Mouse (Mus musculus) layer of hippocampus, adult 2 months (tissue): ENCODE measurements around the gene Stxbp4. TPM values are rescaled to one million over a fixed set of nuclear protein-coding genes. Genes with fewer than 3 reads are reported as not detected.
A peak's percentile ranks its signal among the peaks of the same experiment; 100 is the strongest.

ENCODE experiments used
- DNase-seq, 2 experiments: peaks; one replicate each; pipeline ENCODE4 v3.0.0; 2022; ENCODE audit warnings: low spot score in 2 of 2
- H3K27ac ChIP-seq: fragments of 200-600 bp; 2 replicates; pipeline ENCODE4 v1.8.1; 2022
- H3K4me3 ChIP-seq: fragments of 200-600 bp; 2 replicates; pipeline ENCODE4 v1.8.1; 2022; ENCODE audit warnings: mild to moderate bottlenecking
- CTCF ChIP-seq: fragments of 200-600 bp; conservative IDR thresholded peaks from 2 replicates; pipeline ENCODE4 v1.8.1; 2022; ENCODE audit warnings: antibody characterized with exemption, mild to moderate bottlenecking, moderate library complexity
- total RNA-seq, 2 experiments: library from RNA; stranded (reverse); gene quantifications; 2 replicates each; pipeline ENCODE4 v1.2.3; 2021

Gene Stxbp4
- total RNA-seq, 2 experiments from 2014 or later: 12.0 to 16.1 TPM

DNA sequence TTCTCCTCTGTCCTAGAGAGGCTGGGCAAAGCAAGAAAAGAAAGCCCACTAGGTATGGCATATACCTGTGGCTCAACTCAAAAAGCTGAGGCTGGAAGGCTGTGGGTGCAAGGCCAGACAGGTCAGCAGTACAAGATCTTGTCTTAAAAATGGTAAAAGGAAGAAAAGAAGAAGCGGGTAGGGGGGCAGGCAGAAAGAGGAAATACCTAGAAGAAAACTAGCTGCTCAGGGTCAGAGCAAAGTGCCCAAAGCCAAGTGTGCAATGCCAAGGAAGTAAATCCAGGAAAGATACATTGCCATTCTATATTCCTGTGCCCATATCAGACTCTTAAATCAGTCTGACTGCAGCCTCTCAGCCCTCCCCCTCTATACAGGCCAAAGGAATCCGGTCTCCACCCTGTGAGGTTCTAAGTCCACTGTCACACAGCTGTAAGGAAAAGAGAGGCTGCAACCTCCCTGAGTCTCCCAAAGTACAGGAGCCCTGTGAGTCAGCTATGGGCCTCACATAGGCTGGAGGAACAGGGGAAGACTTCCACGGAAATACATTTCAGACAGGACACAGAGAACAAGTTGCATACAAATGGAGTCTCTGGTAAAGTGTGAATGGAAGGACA lies 28.4 kb upstream of the Stxbp4 start:
- Histone ChIP-seq H3K27ac (peak overlapping the region; percentile 78), H3K4me3 (no peak overlapping the region)
- no peak for DNase-seq
- TF ChIP-seq CTCF: no peak

DNA sequence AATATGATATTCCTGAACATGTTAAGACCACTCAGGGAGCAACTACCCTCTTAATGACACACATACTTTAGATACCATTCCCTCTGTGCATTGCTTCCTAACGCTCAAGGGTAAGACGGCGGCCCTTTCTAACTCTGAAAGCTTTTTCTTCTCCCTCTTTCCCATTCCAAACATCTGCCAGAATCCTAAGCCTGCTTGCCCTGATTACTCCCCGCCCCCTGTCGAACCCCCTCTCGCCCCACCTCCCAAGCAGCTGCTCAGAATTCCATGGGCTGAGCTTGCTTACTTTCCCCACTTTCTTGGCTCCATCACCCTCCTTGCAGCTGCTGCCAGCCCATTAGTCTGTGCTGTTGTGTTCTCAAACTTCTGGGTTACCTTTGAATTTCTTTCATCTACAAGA lies 27.3 kb upstream of the Stxbp4 start:
- DNase-seq: peak; percentile 46 to 69
- no peak overlapping the region for H3K4me3 ChIP-seq
- TF ChIP-seq CTCF: no peak
- H3K27ac ChIP-seq: peak overlapping the region; percentile 78

DNA sequence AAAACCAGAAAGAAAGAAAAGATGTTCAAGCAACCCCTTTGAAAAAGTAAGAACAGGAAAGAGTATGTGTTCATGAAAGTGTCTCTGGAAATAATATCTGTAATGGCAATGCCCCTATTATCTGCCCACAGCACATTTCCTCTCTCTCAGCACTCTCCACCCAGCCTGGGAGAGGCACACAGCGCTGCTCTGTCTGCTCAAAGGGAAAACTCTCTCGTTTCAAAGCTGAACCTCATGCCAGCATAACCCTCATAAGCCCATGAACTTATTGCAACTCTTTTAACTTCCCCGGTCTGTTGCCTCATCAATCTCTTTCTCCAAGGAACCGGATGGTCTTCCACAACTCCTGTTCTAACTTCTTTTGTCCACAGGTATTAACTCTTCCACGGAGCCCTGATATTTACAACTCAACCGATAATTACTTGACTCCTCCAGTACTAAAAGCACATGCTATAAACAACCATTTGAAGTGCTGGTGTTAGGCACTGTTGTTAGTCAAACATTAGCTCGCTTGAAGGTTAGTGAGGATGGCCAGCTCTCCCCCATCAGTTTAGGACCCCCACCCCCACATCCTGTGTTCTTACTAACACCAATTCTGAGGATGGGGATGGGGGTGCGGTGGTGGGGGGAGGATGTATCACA lies 26.6 kb upstream of the Stxbp4 start:
- Histone ChIP-seq H3K4me3 (no peak overlapping the region), H3K27ac (peak overlapping the region; percentile 78)
- TF ChIP-seq CTCF: no peak
- no peak for DNase-seq

DNA sequence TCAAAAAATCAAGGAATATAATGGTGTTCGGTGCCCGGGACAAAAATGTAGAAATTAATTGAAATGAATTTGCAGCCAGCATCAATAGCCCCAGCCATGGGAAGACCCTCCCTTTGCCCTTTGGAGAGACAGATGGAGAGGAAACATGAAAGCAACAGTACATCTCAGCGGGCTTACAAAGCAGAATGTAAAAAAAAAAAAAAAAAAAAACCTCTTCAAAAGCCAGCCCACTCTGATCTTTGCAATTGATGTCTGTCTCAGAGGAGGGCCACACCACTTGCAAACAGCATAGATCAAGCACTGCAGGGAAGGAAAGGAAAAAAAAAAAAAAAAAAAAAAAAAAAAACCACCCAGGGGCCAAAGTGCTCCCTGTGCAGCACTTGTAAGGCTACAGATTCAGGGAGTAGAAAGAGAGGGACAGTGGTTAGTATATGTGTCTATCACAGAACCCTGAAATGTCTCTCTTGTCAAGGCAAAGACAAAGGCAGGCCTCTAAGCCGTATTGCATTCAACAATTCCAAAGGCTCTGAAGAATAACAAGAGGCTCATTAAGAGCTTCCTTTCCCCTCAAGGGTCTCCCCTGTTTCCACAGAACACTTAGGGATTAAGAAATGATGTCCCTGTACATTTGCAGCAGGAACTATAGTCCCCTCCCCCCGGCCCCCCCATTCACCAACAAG lies 25.9 kb upstream of the Stxbp4 start:
- no peak for DNase-seq
- TF ChIP-seq CTCF: no peak

DNA sequence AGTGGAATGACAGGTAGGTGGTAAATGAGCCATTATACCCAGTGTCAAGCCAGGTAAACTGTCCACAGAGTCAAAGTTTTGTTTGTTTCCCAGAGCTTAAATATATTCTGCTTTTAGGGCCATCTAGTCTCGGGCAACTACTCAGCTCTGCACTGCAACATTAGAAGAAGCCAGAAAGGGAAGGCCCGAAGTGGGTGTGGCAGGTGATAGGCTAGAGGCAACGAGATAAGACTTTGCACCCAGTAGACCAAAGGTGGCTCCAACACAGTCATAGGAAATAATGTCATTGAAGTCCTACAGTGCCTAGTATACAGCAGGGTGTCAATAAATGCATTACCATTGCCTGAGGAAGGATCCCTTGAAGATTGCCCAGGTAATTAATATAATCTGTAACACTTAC lies 25.2 kb upstream of the Stxbp4 start:
- Histone ChIP-seq H3K27ac (peak overlapping the region; percentile 78), H3K4me3 (no peak overlapping the region)
- no peak for DNase-seq
- TF ChIP-seq CTCF: no peak

More for the DNA sequence above, 25.9 kb upstream of the Stxbp4 start:
- no peak overlapping the region for H3K4me3 ChIP-seq
- peak overlapping the region; percentile 78 for H3K27ac ChIP-seq

DNA sequence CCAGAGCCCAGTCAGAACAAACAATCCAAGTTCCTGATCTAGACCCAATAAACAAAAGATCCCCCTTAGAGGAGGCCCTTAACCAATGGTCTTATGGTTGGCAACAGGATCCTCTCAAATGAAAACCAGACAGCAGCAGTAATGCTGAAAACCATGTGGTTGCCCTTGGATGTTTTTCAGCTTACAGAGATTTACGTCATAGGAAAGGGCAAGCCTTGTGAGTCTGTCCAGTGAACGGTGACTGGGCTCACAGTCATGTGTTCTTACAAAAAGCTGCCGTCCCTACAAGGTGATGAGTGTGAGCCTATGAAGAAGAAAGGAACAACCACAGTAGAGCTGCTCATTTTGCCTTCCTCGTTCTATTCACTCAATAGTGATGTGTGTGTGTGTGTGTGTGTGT lies 22.8 kb upstream of the Stxbp4 start:
- Histone ChIP-seq H3K4me3 (no peak overlapping the region), H3K27ac (no peak overlapping the region)
- no peak for DNase-seq
- TF ChIP-seq CTCF: no peak

DNA sequence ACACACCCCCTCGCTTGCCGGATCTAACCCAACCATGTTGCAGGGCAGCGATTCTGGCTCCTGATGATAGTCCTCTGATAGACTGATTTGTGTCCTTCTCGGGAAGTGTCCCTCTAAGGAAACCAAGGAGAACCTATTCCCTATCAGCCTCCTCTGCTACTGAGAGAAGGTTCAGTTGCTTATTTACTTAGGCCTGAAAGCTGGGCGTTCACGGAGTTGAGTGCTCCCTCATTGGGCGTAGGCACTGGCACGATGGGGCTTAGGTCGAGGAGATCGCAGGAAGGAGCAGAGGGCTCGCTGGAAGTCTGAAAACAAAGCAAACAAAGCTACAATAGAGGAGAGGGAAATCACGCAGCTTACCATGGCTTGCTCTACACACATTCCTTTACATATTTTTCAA lies 19.6 kb upstream of the Stxbp4 start:
- no peak overlapping the region for H3K4me3 ChIP-seq
- H3K27ac ChIP-seq: no peak overlapping the region
- DNase-seq: no peak
- TF ChIP-seq CTCF: no peak

DNA sequence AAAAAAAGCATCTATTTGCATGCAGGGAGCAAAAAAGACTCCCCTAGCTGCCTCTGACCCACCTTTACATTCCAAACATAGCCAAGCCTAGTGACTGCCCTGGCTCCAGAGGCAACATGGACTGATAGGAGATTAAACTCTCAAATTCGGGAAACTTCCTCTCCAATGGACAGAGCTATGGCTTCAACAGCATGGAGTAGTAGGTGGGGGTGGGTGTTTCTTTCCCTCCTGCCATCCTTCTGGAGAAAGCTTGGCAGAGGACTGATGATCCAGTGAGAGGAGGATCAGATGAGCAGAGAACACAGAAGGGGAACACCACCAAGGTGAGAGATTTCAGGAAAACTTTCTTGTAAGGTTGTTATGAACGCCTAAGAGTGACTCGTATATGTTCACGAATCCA lies 14.7 kb upstream of the Stxbp4 start:
- no peak overlapping the region for H3K27ac ChIP-seq
- no peak overlapping the region for H3K4me3 ChIP-seq
- DNase-seq: no peak
- no peak for TF ChIP-seq CTCF

DNA sequence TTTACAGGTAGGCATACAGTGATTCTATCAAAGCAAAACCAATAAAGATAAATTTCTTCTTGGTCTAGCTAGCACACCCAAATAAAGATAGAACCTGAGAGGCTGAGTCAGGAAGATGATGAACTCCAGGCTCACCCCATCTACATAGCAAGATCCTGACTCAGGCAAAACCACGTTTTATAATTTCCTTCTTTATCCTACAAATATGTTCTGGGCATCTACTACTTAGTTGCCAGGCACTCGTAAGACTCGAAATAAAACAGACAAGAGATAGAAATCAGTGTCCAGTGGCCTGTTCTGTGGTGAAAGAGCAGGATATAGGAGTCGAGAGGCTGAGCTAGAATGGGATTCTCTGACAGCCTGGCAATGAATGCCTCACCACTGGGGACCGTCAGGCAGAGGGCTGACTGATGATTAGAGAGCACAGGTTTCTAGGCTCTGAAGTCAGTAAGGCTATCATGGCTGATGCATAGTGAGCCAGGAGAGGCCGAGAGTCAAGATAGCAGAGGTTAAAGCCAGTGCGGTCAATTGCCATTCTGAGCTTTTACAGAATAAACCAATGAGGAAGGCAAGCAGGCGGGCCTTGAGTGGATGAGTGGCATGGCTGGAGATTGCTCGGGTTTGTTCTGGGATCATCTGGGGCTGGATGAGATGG lies 12.5 kb upstream of the Stxbp4 start:
- no peak for DNase-seq
- H3K27ac ChIP-seq: no peak overlapping the region
- H3K4me3 ChIP-seq: no peak overlapping the region
- no peak for TF ChIP-seq CTCF

DNA sequence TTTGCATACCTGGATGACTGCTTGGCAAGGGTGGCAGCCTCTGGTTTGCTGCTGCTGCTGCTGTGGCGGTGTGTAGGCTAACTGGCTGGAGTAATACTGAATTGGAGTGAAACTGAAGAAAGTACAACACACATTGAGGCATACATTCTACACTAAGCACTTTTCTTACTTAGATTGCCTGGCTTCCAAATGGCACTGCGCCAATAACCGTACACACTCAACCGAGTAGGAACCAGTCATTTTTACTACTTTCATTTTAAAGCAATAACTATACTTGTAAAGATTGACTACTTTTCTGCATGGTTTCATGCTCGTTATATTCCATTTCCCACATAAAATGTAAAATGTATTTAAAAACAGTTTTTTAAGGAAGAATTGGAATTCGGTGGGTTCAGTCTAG lies 11.9 kb upstream of the Stxbp4 start:
- DNase-seq: no peak
- H3K4me3 ChIP-seq: no peak overlapping the region
- no peak overlapping the region for H3K27ac ChIP-seq
- TF ChIP-seq CTCF: no peak

DNA sequence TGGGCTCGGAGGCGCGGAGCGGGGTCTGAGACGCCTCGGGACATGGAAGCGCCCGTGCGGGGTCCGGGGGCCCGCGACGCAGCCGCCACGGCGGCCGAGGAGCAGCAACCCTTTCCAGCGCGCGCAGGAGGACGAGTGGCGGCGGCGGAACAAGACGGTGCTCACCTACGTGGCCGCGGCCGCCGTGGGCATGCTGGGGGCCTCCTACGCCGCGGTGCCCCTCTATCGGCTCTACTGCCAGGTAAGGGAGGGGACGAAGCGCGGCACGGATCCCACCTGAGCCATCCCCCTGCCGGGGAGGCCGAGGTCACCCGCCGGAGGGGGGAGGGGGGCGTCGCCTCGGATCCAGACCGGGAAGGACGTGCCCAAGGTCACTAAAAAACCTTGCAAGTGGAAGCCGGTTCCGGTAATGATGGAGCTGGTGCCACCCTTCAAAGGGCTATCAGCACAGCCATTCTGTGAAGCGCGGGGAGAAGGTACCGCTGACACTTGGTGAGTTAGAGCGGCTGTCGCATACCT lies 487 bp upstream of the Stxbp4 start:
- peak overlapping the region; percentile 92 for H3K27ac ChIP-seq
- DNase-seq: no peak
- peak overlapping the region; percentile 94 for H3K4me3 ChIP-seq
- no peak for TF ChIP-seq CTCF

DNA sequence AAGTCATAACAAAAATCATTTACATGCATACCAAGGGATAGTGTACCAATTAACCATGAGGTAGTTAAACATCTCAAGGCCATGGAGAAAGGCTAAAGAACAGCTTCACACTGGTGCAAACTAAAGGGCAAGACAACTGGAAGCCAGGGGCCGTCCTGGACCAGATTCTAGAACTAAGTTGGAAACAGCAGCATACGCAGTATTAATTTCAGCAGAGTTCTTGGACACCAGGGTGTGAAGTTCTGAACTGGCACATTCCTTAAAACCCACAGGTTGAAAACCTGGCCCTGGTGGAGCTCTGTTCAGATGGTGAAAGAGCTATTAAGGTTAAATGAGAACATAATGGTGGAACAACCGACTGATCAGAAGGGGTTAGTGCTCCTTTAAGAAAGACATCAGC lies 3.2 kb downstream of the Stxbp4 start:
- H3K4me3 ChIP-seq: no peak overlapping the region
- no peak for DNase-seq
- no peak overlapping the region for H3K27ac ChIP-seq
- no peak for TF ChIP-seq CTCF

DNA sequence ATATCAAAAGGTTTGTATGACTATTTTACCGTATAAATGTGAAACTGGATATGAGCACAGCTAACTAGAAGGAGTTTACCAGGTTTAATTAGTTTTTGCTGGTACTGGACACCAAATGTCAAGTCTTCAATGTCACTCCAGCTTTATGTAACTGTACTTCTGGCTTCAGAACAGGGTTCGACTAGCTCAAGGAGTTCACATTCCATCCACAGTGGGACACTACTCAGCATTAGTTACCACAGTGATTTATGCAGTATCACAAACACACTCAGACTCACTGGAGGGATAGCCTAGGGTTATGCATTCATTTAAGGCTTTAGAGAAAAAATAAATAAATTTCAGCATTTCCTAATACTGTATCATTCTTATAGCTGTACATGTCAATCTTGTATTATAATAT lies 5.4 kb downstream of the Stxbp4 start:
- DNase-seq: no peak
- no peak overlapping the region for H3K4me3 ChIP-seq
- no peak overlapping the region for H3K27ac ChIP-seq
- no peak for TF ChIP-seq CTCF

DNA sequence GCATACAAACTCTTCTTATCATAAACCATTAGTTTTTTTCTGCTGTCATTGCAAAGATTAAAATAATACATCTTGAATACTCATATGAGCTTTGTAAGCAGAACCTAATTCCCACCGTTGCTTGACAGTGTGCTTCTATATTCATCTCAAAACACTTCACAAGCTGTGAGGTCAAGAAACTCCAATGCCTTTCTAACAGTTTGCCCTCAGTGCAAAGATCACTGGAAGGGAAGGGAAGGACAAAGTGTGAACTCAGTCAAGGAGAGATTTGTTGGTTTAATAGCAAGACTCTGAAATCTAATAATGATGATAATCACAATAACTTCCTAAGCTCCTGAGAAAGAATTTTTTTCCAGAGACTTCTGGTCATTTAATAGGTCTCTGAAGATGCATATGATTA lies 10.1 kb downstream of the Stxbp4 start:
- DNase-seq: no peak
- Histone ChIP-seq H3K4me3 (no peak overlapping the region), H3K27ac (no peak overlapping the region)
- no peak for TF ChIP-seq CTCF
